Mouse (Mus musculus): ENCODE measurements around the gene Vim. TPM values are rescaled to one million over a fixed set of nuclear protein-coding genes. Genes with fewer than 3 reads are reported as not detected.

The Vim gene
- 432 and 607 TPM in 2 replicates for polyA plus RNA-seq (2014; fragmentation: Nextera tagmentation; extraction: Ambion mirVana)

DNA sequence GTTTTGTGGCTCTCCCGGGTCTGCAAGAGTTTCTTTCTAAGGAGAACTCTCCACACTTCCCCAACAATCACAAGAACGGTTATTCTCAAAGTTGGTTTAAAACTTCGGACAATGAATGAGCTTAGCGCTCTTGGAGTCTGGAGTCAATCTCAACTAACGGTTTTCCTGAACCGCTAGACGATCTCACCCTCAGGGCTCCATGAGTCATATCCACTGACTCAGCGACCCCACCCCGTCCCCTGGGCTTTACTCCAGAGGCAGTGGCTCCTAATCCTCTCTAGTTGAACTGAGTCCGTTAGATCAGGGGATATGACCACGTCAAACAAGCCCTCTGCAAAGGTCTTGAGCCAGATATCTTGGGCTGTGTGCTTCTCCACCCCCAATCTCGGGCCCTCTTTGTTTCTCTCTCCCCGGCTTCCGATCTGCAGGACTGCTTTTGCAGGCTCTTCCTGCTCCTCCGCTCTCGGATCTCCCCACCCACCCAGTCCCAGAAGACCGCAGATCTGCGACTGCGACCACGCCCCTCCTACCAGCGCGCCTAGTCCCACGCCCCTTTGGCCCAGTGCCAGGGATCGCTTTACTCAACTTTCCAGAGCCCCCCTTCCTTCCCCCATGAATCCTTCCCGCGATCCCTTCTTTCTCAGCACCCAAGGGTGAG is at the start of gene Vim:
Gene Vim (plus strand): TSS at position 520 of the 658 bp plus-strand sequence.
- Histone ChIP-seq H3K4me3 (replicated peaks; ENCODE audit: low read depth, low read length) (peak within 1 kb of the TSS; percentile 67), H3K4me1 (ENCODE audit: control insufficient read depth, insufficient read depth, low read length) (peaks cover 13% of the 10 kb centered on the region), H3K9ac (replicated peaks; ENCODE audit: low read length) (peak within 1 kb of the TSS; percentile 75), H3K27ac (replicated peaks; ENCODE audit: low read depth, low read length) (peak within 1 kb of the TSS; percentile 90), H3K27me3 (ENCODE audit: control insufficient read depth, insufficient read depth, low read length) (no peaks in the 10 kb centered on the region), H3K9me3 (ENCODE audit: control insufficient read depth, low read length) (no peaks in the 10 kb centered on the region), H3K4me2 (ENCODE audit: low read length) (peak within 1 kb of the TSS; percentile 80), H3K36me3 (ENCODE audit: control insufficient read depth, insufficient read depth, low read length) (peaks cover 10% of the 10 kb centered on the region)
- 0% methylated on average over 26 of the region's 26 CpGs for WGBS
- ATAC-seq (ENCODE audit: low FRiP score, low TSS enrichment) (peak; percentile 85), DNase-seq (peak; percentile 93)

DNA sequence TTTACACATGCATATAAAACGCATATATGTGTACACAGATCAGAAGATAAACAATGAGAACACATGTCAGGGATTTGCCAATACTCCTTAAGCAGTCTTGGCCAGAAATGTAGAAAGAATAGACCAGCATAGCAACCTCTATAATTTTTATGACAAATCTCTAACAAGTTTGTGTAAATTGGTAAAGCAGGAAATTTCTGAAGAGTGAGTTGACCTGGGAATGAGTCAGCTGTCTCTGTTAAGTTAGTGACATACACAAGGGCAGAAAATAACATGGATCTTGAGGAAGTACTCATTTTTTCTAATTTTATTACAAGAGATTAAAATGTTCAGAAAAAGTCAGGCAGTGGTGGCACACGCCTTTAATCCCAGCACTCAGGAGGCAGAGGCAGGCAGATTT is 47.5 kb upstream of the Vim start:
- H3K36me3 ChIP-seq (ENCODE audit: control insufficient read depth, insufficient read depth, low read length) = no peaks in the 10 kb centered on the region
- no peak for DNase-seq
- ATAC-seq (ENCODE audit: low FRiP score, low TSS enrichment) = no peak
- 0 out of 2 replicates have a peak, but pooled peaks cover 4% of the 10 kb centered on the region for H3K4me1 ChIP-seq (ENCODE audit: control insufficient read depth, insufficient read depth, low read length)
- H3K4me2 ChIP-seq (ENCODE audit: low read length) = no peak overlapping the region
- H3K27ac ChIP-seq (replicated peaks; ENCODE audit: low read depth, low read length) = no peak overlapping the region
- H3K27me3 ChIP-seq (ENCODE audit: control insufficient read depth, insufficient read depth, low read length) = no peaks in the 10 kb centered on the region
- no peak overlapping the region for H3K9ac ChIP-seq (replicated peaks; ENCODE audit: low read length)
- H3K4me3 ChIP-seq (replicated peaks; ENCODE audit: low read depth, low read length) = no peak overlapping the region
- no peaks in the 10 kb centered on the region for H3K9me3 ChIP-seq (ENCODE audit: control insufficient read depth, low read length)
- WGBS = 92% methylated on average over 2 of the region's 2 CpGs

GRCm38 (mm10) chr2:13527125-13527524 is 46.6 kb upstream of the Vim start:
- H3K4me2 ChIP-seq (ENCODE audit: low read length) = no peak overlapping the region
- H3K36me3 ChIP-seq (ENCODE audit: control insufficient read depth, insufficient read depth, low read length) = no peaks in the 10 kb centered on the region
- 44% methylated on average over 2 of the region's 2 CpGs for WGBS
- no peak overlapping the region for H3K27ac ChIP-seq (replicated peaks; ENCODE audit: low read depth, low read length)
- ATAC-seq (ENCODE audit: low FRiP score, low TSS enrichment) = no peak
- H3K27me3 ChIP-seq (ENCODE audit: control insufficient read depth, insufficient read depth, low read length) = no peaks in the 10 kb centered on the region
- H3K9me3 ChIP-seq (ENCODE audit: control insufficient read depth, low read length) = no peaks in the 10 kb centered on the region
- DNase-seq = peak; percentile 5
- H3K4me3 ChIP-seq (replicated peaks; ENCODE audit: low read depth, low read length) = no peak overlapping the region
- 0 out of 2 replicates have a peak, but pooled peaks cover 4% of the 10 kb centered on the region for H3K4me1 ChIP-seq (ENCODE audit: control insufficient read depth, insufficient read depth, low read length)
- H3K9ac ChIP-seq (replicated peaks; ENCODE audit: low read length) = no peak overlapping the region

DNA sequence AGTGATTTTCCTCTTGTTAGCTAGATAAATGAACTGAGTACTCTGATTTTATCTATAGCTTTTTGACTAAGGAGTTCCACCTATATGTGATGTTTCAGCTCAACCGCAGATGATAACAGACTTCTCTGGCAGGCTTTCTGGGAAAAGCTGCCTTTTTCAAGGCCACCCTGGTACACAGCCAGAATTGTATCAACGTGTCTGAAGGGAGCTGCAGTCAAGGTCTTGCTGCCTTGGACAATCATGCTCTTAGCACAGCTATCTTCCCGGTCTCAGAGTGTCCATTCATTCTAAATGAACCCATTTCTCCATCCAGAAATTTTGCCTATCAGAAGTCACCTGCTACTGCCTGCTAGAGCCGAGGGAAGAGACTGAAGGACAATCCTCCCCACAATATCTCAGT is 46.2 kb upstream of the Vim start:
- no peak for DNase-seq
- H3K4me2 ChIP-seq (ENCODE audit: low read length) = no peak overlapping the region
- H3K9ac ChIP-seq (replicated peaks; ENCODE audit: low read length) = no peak overlapping the region
- WGBS = 76% methylated on average over 4 of the region's 4 CpGs
- ATAC-seq (ENCODE audit: low FRiP score, low TSS enrichment) = no peak
- H3K4me1 ChIP-seq (ENCODE audit: control insufficient read depth, insufficient read depth, low read length) = 0 out of 2 replicates have a peak, but pooled peaks cover 4% of the 10 kb centered on the region
- H3K4me3 ChIP-seq (replicated peaks; ENCODE audit: low read depth, low read length) = no peak overlapping the region
- no peaks in the 10 kb centered on the region for H3K27me3 ChIP-seq (ENCODE audit: control insufficient read depth, insufficient read depth, low read length)
- no peak overlapping the region for H3K27ac ChIP-seq (replicated peaks; ENCODE audit: low read depth, low read length)
- H3K36me3 ChIP-seq (ENCODE audit: control insufficient read depth, insufficient read depth, low read length) = no peaks in the 10 kb centered on the region
- no peaks in the 10 kb centered on the region for H3K9me3 ChIP-seq (ENCODE audit: control insufficient read depth, low read length)

- H3K4me2 ChIP-seq (ENCODE audit: low read length) = no peak overlapping the region
- H3K4me1 ChIP-seq (ENCODE audit: control insufficient read depth, insufficient read depth, low read length) = 0 out of 2 replicates have a peak, but pooled peaks cover 4% of the 10 kb centered on the region
- H3K36me3 ChIP-seq (ENCODE audit: control insufficient read depth, insufficient read depth, low read length) = no peaks in the 10 kb centered on the region
- 95% methylated on average over 3 of the region's 3 CpGs for WGBS
- no peak overlapping the region for H3K9ac ChIP-seq (replicated peaks; ENCODE audit: low read length)
- no peak overlapping the region for H3K4me3 ChIP-seq (replicated peaks; ENCODE audit: low read depth, low read length)
- H3K27me3 ChIP-seq (ENCODE audit: control insufficient read depth, insufficient read depth, low read length) = no peaks in the 10 kb centered on the region
- no peaks in the 10 kb centered on the region for H3K9me3 ChIP-seq (ENCODE audit: control insufficient read depth, low read length)
- ATAC-seq (ENCODE audit: low FRiP score, low TSS enrichment) (no peak), DNase-seq (no peak)
- H3K27ac ChIP-seq (replicated peaks; ENCODE audit: low read depth, low read length) = no peak overlapping the region
Observed at GRCm38 (mm10) chr2:13529253-13529933, 44.3 kb upstream of the Vim start.

GRCm38 (mm10) chr2:13530639-13531038 is 43.1 kb upstream of the Vim start:
- DNase-seq (no peak), ATAC-seq (ENCODE audit: low FRiP score, low TSS enrichment) (no peak)
- H3K36me3 ChIP-seq (ENCODE audit: control insufficient read depth, insufficient read depth, low read length) = no peaks in the 10 kb centered on the region
- 92% methylated on average over 6 of the region's 6 CpGs for WGBS
- H3K27me3 ChIP-seq (ENCODE audit: control insufficient read depth, insufficient read depth, low read length) = no peaks in the 10 kb centered on the region
- no peak overlapping the region for H3K4me3 ChIP-seq (replicated peaks; ENCODE audit: low read depth, low read length)
- H3K9ac ChIP-seq (replicated peaks; ENCODE audit: low read length) = no peak overlapping the region
- H3K4me1 ChIP-seq (ENCODE audit: control insufficient read depth, insufficient read depth, low read length) = 0 out of 2 replicates have a peak, but pooled peaks cover 4% of the 10 kb centered on the region
- no peaks in the 10 kb centered on the region for H3K9me3 ChIP-seq (ENCODE audit: control insufficient read depth, low read length)
- no peak overlapping the region for H3K4me2 ChIP-seq (ENCODE audit: low read length)
- no peak overlapping the region for H3K27ac ChIP-seq (replicated peaks; ENCODE audit: low read depth, low read length)

GRCm38 (mm10) chr2:13536747-13537146 is 37.0 kb upstream of the Vim start:
- ATAC-seq (ENCODE audit: low FRiP score, low TSS enrichment) = no peak

GRCm38 (mm10) chr2:13537733-13538132 is 36.0 kb upstream of the Vim start:
- no peak for ATAC-seq (ENCODE audit: low FRiP score, low TSS enrichment)
- H3K27ac ChIP-seq (replicated peaks; ENCODE audit: low read depth, low read length) = no peak overlapping the region
- no peaks in the 10 kb centered on the region for H3K4me1 ChIP-seq (ENCODE audit: control insufficient read depth, insufficient read depth, low read length)
- no peaks in the 10 kb centered on the region for H3K27me3 ChIP-seq (ENCODE audit: control insufficient read depth, insufficient read depth, low read length)
- DNase-seq = no peak
- no peaks in the 10 kb centered on the region for H3K36me3 ChIP-seq (ENCODE audit: control insufficient read depth, insufficient read depth, low read length)
- no peak overlapping the region for H3K4me3 ChIP-seq (replicated peaks; ENCODE audit: low read depth, low read length)
- H3K9ac ChIP-seq (replicated peaks; ENCODE audit: low read length) = no peak overlapping the region
- 16% methylated on average over 2 of the region's 2 CpGs for WGBS
- H3K4me2 ChIP-seq (ENCODE audit: low read length) = no peak overlapping the region
- no peaks in the 10 kb centered on the region for H3K9me3 ChIP-seq (ENCODE audit: control insufficient read depth, low read length)

More at GRCm38 (mm10) chr2:13536747-13537146, 37.0 kb upstream of the Vim start:
- H3K27me3 ChIP-seq (ENCODE audit: control insufficient read depth, insufficient read depth, low read length) = no peaks in the 10 kb centered on the region
- H3K27ac ChIP-seq (replicated peaks; ENCODE audit: low read depth, low read length) = no peak overlapping the region
- H3K9ac ChIP-seq (replicated peaks; ENCODE audit: low read length) = no peak overlapping the region
- no peaks in the 10 kb centered on the region for H3K4me1 ChIP-seq (ENCODE audit: control insufficient read depth, insufficient read depth, low read length)
- no peaks in the 10 kb centered on the region for H3K36me3 ChIP-seq (ENCODE audit: control insufficient read depth, insufficient read depth, low read length)
- no peak overlapping the region for H3K4me2 ChIP-seq (ENCODE audit: low read length)
- no peak overlapping the region for H3K4me3 ChIP-seq (replicated peaks; ENCODE audit: low read depth, low read length)
- no peaks in the 10 kb centered on the region for H3K9me3 ChIP-seq (ENCODE audit: control insufficient read depth, low read length)
- DNase-seq = no peak

DNA sequence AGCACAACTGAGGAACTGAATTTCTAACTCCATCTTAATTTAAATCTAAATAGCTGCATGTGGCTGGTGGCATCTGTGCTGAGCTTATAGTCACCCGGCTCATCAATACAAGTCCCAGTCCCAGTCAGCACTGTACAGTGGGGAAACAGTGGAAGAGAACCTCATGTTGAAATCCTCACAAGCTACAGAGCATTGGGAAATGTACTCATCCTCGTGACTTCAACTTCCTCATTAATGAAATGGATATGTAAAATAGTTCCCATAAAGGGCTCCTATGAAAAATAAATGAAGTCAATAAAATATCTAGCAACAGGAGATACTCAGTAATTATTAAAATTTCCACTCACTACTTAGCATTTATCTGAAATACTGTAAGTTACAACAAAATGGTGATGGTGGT is 35.5 kb upstream of the Vim start:
- WGBS = 72% methylated on average over 2 of the region's 2 CpGs
- no peaks in the 10 kb centered on the region for H3K9me3 ChIP-seq (ENCODE audit: control insufficient read depth, low read length)
- no peak overlapping the region for H3K4me3 ChIP-seq (replicated peaks; ENCODE audit: low read depth, low read length)
- no peak overlapping the region for H3K9ac ChIP-seq (replicated peaks; ENCODE audit: low read length)
- ATAC-seq (ENCODE audit: low FRiP score, low TSS enrichment) (no peak), DNase-seq (no peak)
- no peaks in the 10 kb centered on the region for H3K27me3 ChIP-seq (ENCODE audit: control insufficient read depth, insufficient read depth, low read length)
- H3K27ac ChIP-seq (replicated peaks; ENCODE audit: low read depth, low read length) = no peak overlapping the region
- H3K4me1 ChIP-seq (ENCODE audit: control insufficient read depth, insufficient read depth, low read length) = no peaks in the 10 kb centered on the region
- no peak overlapping the region for H3K4me2 ChIP-seq (ENCODE audit: low read length)
- H3K36me3 ChIP-seq (ENCODE audit: control insufficient read depth, insufficient read depth, low read length) = no peaks in the 10 kb centered on the region
